ENCODE assay signal across 12 mouse cellular contexts in the genomic region with DNA sequence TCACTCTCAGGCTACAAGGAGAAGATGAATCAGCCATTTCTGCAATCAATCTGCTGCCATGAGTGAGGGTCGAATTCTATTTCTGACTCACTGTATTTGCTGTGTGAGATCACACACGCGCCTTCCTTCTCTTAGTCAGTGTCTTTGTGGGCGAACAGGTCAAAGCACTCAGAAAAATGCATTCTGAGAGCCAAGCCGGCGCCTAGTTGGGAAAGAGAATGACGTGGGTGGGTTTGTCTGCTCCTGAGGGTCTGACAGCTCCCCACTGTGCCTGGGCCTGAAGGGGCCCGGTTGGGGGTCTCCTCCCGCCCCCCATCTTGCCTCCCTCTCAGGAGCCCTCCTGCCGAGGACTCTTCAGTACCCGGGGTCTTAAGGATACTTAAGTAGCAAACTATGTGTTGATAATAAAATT.
DNase-seq lines count a peak whose midpoint lies in the region; ATAC-seq lines count a peak whose summit lies in the region.
"Had no signal": no experiment of that assay in that cellular context is flagged by ENCODE, and none has a peak within 500 bp of the region (broad histone marks: within the 10 kb centered on the region; RNA-seq: fewer than 3 reads in every experiment).

No protein-coding gene starts in this region.

- 23% methylated on average over 11 of the region's 11 CpGs for WGBS in embryonic facial prominence, embryonic 12.5 days
- 24% methylated on average over 11 of the region's 11 CpGs for WGBS in embryonic facial prominence, embryonic 10.5 days
- 4% methylated on average over 11 of the region's 11 CpGs for WGBS in lung, embryonic 16.5 days
- WGBS in forebrain, embryonic 14.5 days: 9% methylated on average over 11 of the region's 11 CpGs
- whole genome bisulfite sequencing in midbrain, embryonic 14.5 days: 12% methylated on average over 11 of the region's 11 CpGs

- no peak overlapping the region for H3K9ac ChIP-seq in embryonic facial prominence, embryonic 12.5 days
- H3K9ac ChIP-seq in lung, embryonic 16.5 days (ENCODE audit: low read length): no peak overlapping the region
- H3K9ac ChIP-seq in forebrain, embryonic 14.5 days (ENCODE audit: low read length): peak overlapping the region; percentile 25; the same call in 1 of the 2 replicates
- no peak overlapping the region for H3K9ac ChIP-seq in midbrain, embryonic 14.5 days (replicated peaks; ENCODE audit: low read length)
- H3K9ac ChIP-seq: liver, embryonic 13.5 days had no signal

- no peaks in the 10 kb centered on the region for H3K9me3 ChIP-seq in embryonic facial prominence, embryonic 12.5 days
- H3K9me3 ChIP-seq in embryonic facial prominence, embryonic 10.5 days: no peaks in the 10 kb centered on the region
- no peaks in the 10 kb centered on the region for H3K9me3 ChIP-seq in lung, embryonic 16.5 days (ENCODE audit: control insufficient read depth, low read length)
- H3K9me3 ChIP-seq in forebrain, embryonic 14.5 days (replicated peaks; ENCODE audit: control insufficient read depth, low read length): no peaks in the 10 kb centered on the region
- H3K9me3 ChIP-seq in midbrain, embryonic 14.5 days (ENCODE audit: control insufficient read depth, low read length): no peaks in the 10 kb centered on the region
- H3K9me3 ChIP-seq: liver, embryonic 13.5 days had no signal

- no peak for ATAC-seq in embryonic facial prominence, embryonic 12.5 days (ENCODE audit: insufficient number of reproducible peaks, insufficient read depth, low FRiP score, low TSS enrichment)
- no peak for ATAC-seq in lung, embryonic 16.5 days (ENCODE audit: low read depth)
- no peak for ATAC-seq in forebrain, embryonic 14.5 days
- ATAC-seq in midbrain, embryonic 14.5 days (ENCODE audit: low FRiP score, low TSS enrichment): no peak
- ATAC-seq in erythroblast, adult 5-6 weeks (replicated peaks; ENCODE audit: low FRiP score, poor library complexity, severe bottlenecking): no peak

- H3K4me3 ChIP-seq in embryonic facial prominence, embryonic 12.5 days: no peak overlapping the region
- no peak overlapping the region for H3K4me3 ChIP-seq in embryonic facial prominence, embryonic 10.5 days
- H3K4me3 ChIP-seq in lung, embryonic 16.5 days (ENCODE audit: low read length): no peak overlapping the region
- H3K4me3 ChIP-seq in forebrain, embryonic 14.5 days (ENCODE audit: low read depth, low read length): no peak overlapping the region
- H3K4me3 ChIP-seq in midbrain, embryonic 14.5 days (replicated peaks; ENCODE audit: low read depth, low read length): no peak overlapping the region
- H3K4me3 ChIP-seq: liver, embryonic 13.5 days had no signal

- no peak overlapping the region for H3K4me2 ChIP-seq in embryonic facial prominence, embryonic 12.5 days (replicated peaks)
- H3K4me2 ChIP-seq in lung, embryonic 16.5 days (ENCODE audit: low read depth, low read length): peak overlapping the region; percentile 32
- H3K4me2 ChIP-seq in forebrain, embryonic 14.5 days (ENCODE audit: low read length): peak overlapping the region; percentile 5; the same call in 1 of the 2 replicates
- peak overlapping the region; percentile 1; the same call in 1 of the 2 replicates for H3K4me2 ChIP-seq in midbrain, embryonic 14.5 days (ENCODE audit: low read length)
- H3K4me2 ChIP-seq: liver, embryonic 13.5 days had no signal

- no peaks in the 10 kb centered on the region for H3K27me3 ChIP-seq in embryonic facial prominence, embryonic 12.5 days
- peaks cover 9% of the 10 kb centered on the region; the same call in 1 of the 2 replicates for H3K27me3 ChIP-seq in embryonic facial prominence, embryonic 10.5 days (replicated peaks; ENCODE audit: low read depth, poor library complexity, severe bottlenecking)
- no peaks in the 10 kb centered on the region for H3K27me3 ChIP-seq in lung, embryonic 16.5 days (ENCODE audit: control insufficient read depth, insufficient read depth, low read depth, low read length)
- peaks cover 4% of the 10 kb centered on the region; the same call in 1 of the 2 replicates for H3K27me3 ChIP-seq in forebrain, embryonic 14.5 days (replicated peaks; ENCODE audit: control insufficient read depth, insufficient read depth, low read length)
- no peaks in the 10 kb centered on the region for H3K27me3 ChIP-seq in midbrain, embryonic 14.5 days (ENCODE audit: control insufficient read depth, insufficient read depth, low read length)
- H3K27me3 ChIP-seq: liver, embryonic 13.5 days had no signal

- peaks cover 27% of the 10 kb centered on the region for H3K4me1 ChIP-seq in embryonic facial prominence, embryonic 12.5 days
- peaks cover 50% of the 10 kb centered on the region for H3K4me1 ChIP-seq in embryonic facial prominence, embryonic 10.5 days
- H3K4me1 ChIP-seq in lung, embryonic 16.5 days (replicated peaks; ENCODE audit: control insufficient read depth, insufficient read depth, low read length): peaks cover 20% of the 10 kb centered on the region
- H3K4me1 ChIP-seq in forebrain, embryonic 14.5 days (ENCODE audit: control insufficient read depth, insufficient read depth, low read length): peaks cover 18% of the 10 kb centered on the region
- peaks cover 45% of the 10 kb centered on the region for H3K4me1 ChIP-seq in midbrain, embryonic 14.5 days (ENCODE audit: control insufficient read depth, insufficient read depth, low read length)
- H3K4me1 ChIP-seq: liver, embryonic 13.5 days had no signal

- no peaks in the 10 kb centered on the region for H3K36me3 ChIP-seq in embryonic facial prominence, embryonic 12.5 days
- no peaks in the 10 kb centered on the region for H3K36me3 ChIP-seq in embryonic facial prominence, embryonic 10.5 days (replicated peaks)
- H3K36me3 ChIP-seq in lung, embryonic 16.5 days (ENCODE audit: control insufficient read depth, insufficient read depth, low read length): no peaks in the 10 kb centered on the region
- H3K36me3 ChIP-seq in forebrain, embryonic 14.5 days (ENCODE audit: control insufficient read depth, insufficient read depth, low read length): no peaks in the 10 kb centered on the region
- H3K36me3 ChIP-seq in midbrain, embryonic 14.5 days (ENCODE audit: control insufficient read depth, insufficient read depth, low read length): no peaks in the 10 kb centered on the region
- H3K36me3 ChIP-seq: liver, embryonic 13.5 days had no signal

- no peak for DNase-seq in embryonic facial prominence, embryonic 10.5 days (ENCODE audit: low spot score)
- DNase-seq in lung, postnatal 25 days (ENCODE audit: low spot score): no peak
- DNase-seq in forebrain, embryonic 14.5 days (ENCODE audit: low spot score): peak; percentile 31
- DNase-seq in midbrain, embryonic 14.5 days: peak; percentile 55
- no peak for DNase-seq in thymus, postnatal 14 days
- DNase-seq: cerebellum, postnatal 14 days; gastrocnemius, postnatal 14 days; liver, embryonic 13.5 days; spleen, adult 18-20 months had no signal

- peak overlapping the region; percentile 63; the same call in 1 of the 2 replicates for H3K27ac ChIP-seq in embryonic facial prominence, embryonic 12.5 days
- no peak overlapping the region for H3K27ac ChIP-seq in embryonic facial prominence, embryonic 10.5 days (replicated peaks)
- peak overlapping the region; percentile 72 for H3K27ac ChIP-seq in lung, embryonic 16.5 days (ENCODE audit: low read length)
- H3K27ac ChIP-seq in forebrain, embryonic 14.5 days (ENCODE audit: low read depth, low read length): 0 out of 2 replicates have a peak overlapping the region, but pooled peaks have one; percentile 33
- peak overlapping the region; percentile 32 for H3K27ac ChIP-seq in midbrain, embryonic 14.5 days (replicated peaks; ENCODE audit: low read depth, low read length)
- H3K27ac ChIP-seq: liver, embryonic 13.5 days had no signal

Comparison
In these comparisons a context has a peak if more than half of its experiments do, and no peak if none do; other contexts are left out.
1. DNase-seq: peak in forebrain, embryonic 14.5 days (single experiment) and midbrain, embryonic 14.5 days (single experiment); none in embryonic facial prominence, embryonic 10.5 days (single experiment), lung, postnatal 25 days (single experiment) and thymus, postnatal 14 days (single experiment).